Mouse (Mus musculus): ENCODE results near the gene Olfr1434. TPM values are rescaled to one million over a fixed set of nuclear protein-coding genes. Genes with fewer than 3 reads are reported as not detected.
"Not testable (repeated sequence)": the region's sequence is repeated elsewhere in the genome, so short reads cannot be mapped to it uniquely, and the experiment has no call there.

Olfr1434 gene
- not detected for polyA plus RNA-seq (2017; shearing (Covaris generic))

- no peak for ATAC-seq
Measured at GRCm38 (mm10) chr19:12279554-12279953, at the start of gene Olfr1434. Gene Olfr1434, plus strand, starts transcription at chr19:12279854.

DNA sequence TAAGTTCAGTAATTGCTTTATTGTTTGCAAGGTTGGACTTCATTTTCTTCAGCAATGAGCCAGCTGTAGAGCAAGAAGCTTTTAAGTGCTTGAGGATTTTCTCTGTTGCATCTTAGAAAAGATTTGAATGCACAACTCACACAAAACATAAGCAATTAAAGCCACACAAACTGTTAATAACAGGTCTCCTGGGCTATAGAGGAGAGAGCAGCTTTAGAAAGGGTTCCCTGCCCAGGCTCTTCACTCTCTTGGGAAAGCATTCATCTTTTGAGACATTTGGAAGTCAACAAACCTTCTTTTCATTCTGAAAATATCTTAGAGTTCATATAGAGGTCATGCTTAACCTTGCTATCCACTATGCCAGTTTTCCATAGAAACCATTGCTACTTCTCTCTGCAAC, 47.2 kb upstream of the Olfr1434 start, which contains the start of gene Olfr1432:
Olfr1432 (minus strand) TSS at position 101 of the 400 bp plus-strand sequence.
- ATAC-seq: not testable (repeated sequence)

- ATAC-seq: no peak
Measured at GRCm38 (mm10) chr19:12241559-12241958, 38.1 kb upstream of the Olfr1434 start, which contains the start of gene Olfr262. Gene Olfr262, minus strand, starts transcription at chr19:12241659.

DNA sequence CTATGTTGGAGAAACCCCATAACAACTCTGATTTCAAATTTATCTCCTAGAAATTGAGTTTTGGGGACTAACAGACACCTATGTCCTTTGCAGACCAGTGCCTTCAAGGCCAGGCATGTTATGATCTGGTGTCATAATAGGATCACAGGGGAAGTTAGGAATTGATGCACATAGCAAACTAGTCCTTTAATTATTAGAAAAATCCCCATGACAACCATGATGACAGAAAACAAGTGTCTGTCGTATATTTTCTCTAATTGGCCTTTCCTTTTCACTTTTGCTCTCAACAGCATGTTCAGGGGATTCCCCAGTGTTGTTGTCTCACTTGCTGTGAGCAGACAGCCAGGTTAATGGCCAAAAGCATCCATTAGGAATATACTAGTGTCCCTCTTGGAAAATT, 18.9 kb upstream of the Olfr1434 start, which contains the start of gene Olfr235:
Olfr235 (plus strand) TSS at position 301 of the 400 bp plus-strand sequence.
- no peak for ATAC-seq

- ATAC-seq: no peak
Measured at GRCm38 (mm10) chr19:12292979-12293378, 13.3 kb downstream of the Olfr1434 start.

- not testable (repeated sequence) for ATAC-seq
Measured at GRCm38 (mm10) chr19:12299030-12299429, 19.4 kb downstream of the Olfr1434 start, which contains the start of gene Olfr1436. Gene Olfr1436, minus strand, starts transcription at chr19:12299130.

GRCm38 (mm10) chr19:12325001-12325400, 45.3 kb downstream of the Olfr1434 start, which contains the start of gene Olfr1437:
Gene Olfr1437, minus strand, starts transcription at chr19:12325101.
- no peak for ATAC-seq

Other genes with a start within 250 kb of the Olfr1434 start
- gene Olfr1423, start 238.5 kb upstream of the Olfr1434 start, polyA plus RNA-seq (2017; shearing (Covaris generic)): under 1 TPM in 1 of 2 experiments, not detected in 1; 0.05 TPM
- gene Olfr1424, start 217.2 kb upstream of the Olfr1434 start, polyA plus RNA-seq (2017; shearing (Covaris generic)): not detected
- gene Olfr1425, start 202.1 kb upstream of the Olfr1434 start, polyA plus RNA-seq (2017; shearing (Covaris generic)): not detected
- gene Olfr1426, start 187.8 kb upstream of the Olfr1434 start, polyA plus RNA-seq (2017; shearing (Covaris generic)): not detected
- not detected for gene Olfr1427, start 176.5 kb upstream of the Olfr1434 start, polyA plus RNA-seq (2017; shearing (Covaris generic))
- gene Olfr1428, start 164.0 kb upstream of the Olfr1434 start, polyA plus RNA-seq (2017; shearing (Covaris generic)): not detected
- not detected for gene Olfr76, start 156.7 kb upstream of the Olfr1434 start, polyA plus RNA-seq (2017; shearing (Covaris generic))
- gene Olfr1555-ps1, start 109.7 kb upstream of the Olfr1434 start, polyA plus RNA-seq (2017; shearing (Covaris generic)): under 1 TPM in 1 of 2 experiments, not detected in 1; 0.16 TPM
- gene Olfr1431, start 79.2 kb upstream of the Olfr1434 start, polyA plus RNA-seq (2017; shearing (Covaris generic)): not detected
- gene Olfr1432, start 47.3 kb upstream of the Olfr1434 start, polyA plus RNA-seq (2017; shearing (Covaris generic)): not detected
- not detected for gene Olfr262, start 38.2 kb upstream of the Olfr1434 start, polyA plus RNA-seq (2017; shearing (Covaris generic))
- gene Olfr235, start 18.8 kb upstream of the Olfr1434 start, polyA plus RNA-seq (2017; shearing (Covaris generic)): not detected
- gene Olfr1436, start 19.3 kb downstream of the Olfr1434 start, polyA plus RNA-seq (2017; shearing (Covaris generic)): not detected
- gene Olfr1437, start 45.2 kb downstream of the Olfr1434 start, polyA plus RNA-seq (2017; shearing (Covaris generic)): not detected
- not detected for gene Olfr1438-ps1, start 56.1 kb downstream of the Olfr1434 start, polyA plus RNA-seq (2017; shearing (Covaris generic))
- not detected for gene Olfr1440, start 107.4 kb downstream of the Olfr1434 start, polyA plus RNA-seq (2017; shearing (Covaris generic))
- not detected for gene Olfr1441, start 137.6 kb downstream of the Olfr1434 start, polyA plus RNA-seq (2017; shearing (Covaris generic))
- gene Pfpl, start 148.1 kb downstream of the Olfr1434 start, polyA plus RNA-seq (2017; shearing (Covaris generic)): under 1 TPM in 1 of 2 experiments, not detected in 1; 0.33 TPM
- under 1 TPM in 1 of 2 experiments, not detected in 1; 0.28 TPM for gene Mpeg1, start 180.9 kb downstream of the Olfr1434 start, polyA plus RNA-seq (2017; shearing (Covaris generic))
- gene Dtx4, start 221.6 kb downstream of the Olfr1434 start, polyA plus RNA-seq (2017; shearing (Covaris generic)): 1 to 10 TPM; 3.5 to 3.7 TPM

Measured in activated CD4-positive, CD25-positive, alpha-beta regulatory T cell, adult 4 months (primary cell).